Mouse (Mus musculus) mouse trophoblast stem cell (cell line): ENCODE data around the gene Cyp26a1.

Source experiments
- in situ Hi-C, 2 experiments: fragments of 300-500 bp; cut with MseI, MboI; formaldehyde crosslinking; loops; 2 replicates in 1 of 2; 3 replicates in 1 of 2; pipeline ENCODE4 v1.15.1; 2025

Gene Cyp26a1

DNA sequence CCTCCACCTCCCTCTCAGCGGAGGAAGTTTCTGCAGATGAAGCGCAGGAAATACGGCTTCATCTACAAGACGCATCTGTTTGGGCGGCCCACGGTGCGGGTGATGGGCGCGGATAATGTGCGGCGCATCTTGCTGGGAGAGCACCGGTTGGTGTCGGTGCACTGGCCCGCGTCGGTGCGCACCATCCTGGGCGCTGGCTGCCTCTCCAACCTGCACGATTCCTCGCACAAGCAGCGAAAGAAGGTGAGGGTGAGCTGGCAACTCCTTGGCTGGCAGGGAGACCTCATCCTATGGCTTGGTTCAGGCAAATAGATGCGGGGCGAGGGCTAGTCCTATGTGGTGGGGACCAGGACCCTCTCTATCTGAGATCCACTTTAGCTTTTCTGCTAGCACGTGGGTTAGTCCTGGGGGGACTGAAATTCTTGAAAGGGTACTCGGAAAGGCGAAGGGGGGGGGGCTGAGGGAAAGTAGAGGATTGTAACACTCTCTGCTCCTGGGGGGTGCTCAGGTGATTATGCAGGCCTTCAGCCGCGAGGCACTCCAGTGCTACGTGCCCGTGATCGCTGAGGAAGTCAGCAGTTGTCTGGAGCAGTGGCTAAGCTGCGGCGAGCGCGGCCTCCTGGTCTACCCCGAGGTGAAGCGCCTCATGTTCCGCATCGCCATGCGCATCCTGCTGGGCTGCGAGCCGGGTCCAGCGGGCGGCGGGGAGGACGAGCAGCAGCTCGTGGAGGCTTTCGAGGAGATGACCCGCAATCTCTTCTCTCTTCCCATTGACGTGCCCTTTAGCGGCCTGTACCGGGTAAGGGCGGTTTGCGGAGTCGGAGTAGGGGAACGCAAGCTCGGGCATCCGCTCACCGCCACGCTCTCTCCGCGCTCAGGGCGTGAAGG lies 919 bp downstream of the Cyp26a1 start:
- in situ Hi-C loops = no loop called here

- in situ Hi-C loops = loop anchor here (5.0 kb wide), 1 partner anchor 188 kb away; no protein-coding TSS in a partner anchor
These were observed 2.1 kb downstream of the Cyp26a1 start for GRCm38 (mm10) chr19:37699711-37700110.

DNA sequence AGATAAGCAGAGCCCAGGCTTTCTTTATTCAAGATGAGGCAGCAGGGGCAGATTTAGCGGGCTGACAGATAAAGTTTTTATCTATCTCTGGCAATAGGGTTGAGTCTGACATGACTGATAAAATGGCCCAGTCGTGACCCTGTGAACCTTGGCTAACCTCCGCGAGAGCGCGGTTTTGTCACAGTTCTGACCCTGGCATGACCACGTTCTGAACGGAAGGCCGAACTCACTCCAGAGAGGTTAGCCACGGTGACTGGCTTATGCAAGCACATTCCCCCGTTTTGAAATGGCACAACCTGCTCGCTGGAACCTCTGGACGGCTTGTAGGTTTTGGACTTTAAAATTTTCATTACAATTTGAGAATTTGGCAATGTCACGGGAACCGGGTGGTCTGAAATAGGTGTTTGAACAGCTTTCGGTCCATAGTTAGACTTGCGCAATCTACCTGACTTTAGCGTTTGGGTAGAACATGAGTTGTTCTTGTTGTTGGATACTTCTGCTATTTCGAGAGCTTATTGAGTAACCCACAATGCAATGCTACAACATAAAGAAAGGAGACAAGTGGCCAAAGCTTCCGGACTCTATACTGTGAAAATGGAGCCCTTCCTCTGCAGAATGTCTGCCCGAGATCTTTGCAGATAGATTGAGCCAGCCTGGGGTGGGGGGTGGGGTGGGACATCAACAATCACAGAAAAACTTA lies 4.9 kb downstream of the Cyp26a1 start:
- in situ Hi-C loops = loop anchor here (5.0 kb wide), 1 partner anchor 185 kb away; no protein-coding TSS in a partner anchor

DNA sequence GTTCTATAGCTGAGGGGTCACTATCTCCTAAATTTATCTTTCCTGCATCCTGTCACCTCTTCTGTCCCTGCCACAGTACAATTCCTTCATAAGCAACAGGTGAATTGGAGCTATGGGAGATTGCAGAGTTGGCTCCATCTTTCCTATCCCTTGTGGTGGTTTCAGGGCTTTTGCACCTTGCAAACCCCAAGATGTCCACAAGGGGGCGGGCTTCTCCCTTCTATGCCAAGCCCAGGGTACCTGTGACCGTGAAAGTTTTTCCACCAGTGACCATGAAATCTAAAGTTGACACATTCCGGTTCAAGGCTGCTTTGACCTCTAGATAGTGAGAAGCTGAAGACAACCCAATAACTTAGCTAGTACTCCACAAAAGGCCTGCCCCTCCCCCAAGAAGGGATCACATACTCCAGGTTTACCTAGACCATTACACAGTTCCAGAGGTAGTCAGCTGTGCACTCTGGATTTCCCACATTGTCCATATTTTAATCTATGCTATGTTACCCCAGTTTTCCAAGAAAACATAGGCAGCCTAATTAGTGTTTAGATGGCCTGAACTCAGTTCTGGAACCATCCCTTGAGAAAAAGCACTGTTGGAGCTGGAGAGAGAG lies 6.4 kb downstream of the Cyp26a1 start:
- in situ Hi-C loops = loop anchor here (5.0 kb wide), 1 partner anchor 183 kb away; no protein-coding TSS in a partner anchor

DNA sequence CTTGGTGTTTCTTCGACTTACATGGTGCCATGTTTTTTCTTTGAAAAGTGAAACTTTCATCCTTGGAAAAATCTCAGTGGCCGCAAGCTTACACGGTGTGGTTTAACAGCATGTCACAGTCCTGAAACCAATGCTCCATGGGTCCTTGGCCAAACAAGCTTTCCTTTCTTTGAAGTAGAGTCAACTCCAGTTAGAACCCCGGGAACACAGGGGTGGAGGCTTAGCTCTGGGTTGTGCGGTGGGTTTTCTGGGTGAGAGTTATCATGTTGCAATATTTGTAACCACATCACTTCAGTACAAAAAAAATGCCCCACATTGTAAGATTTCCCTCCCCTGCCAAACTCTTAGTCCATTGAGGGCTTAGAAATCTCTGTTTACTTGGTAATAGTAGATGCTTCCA lies 8.1 kb downstream of the Cyp26a1 start:
- in situ Hi-C loops = no loop called here

DNA sequence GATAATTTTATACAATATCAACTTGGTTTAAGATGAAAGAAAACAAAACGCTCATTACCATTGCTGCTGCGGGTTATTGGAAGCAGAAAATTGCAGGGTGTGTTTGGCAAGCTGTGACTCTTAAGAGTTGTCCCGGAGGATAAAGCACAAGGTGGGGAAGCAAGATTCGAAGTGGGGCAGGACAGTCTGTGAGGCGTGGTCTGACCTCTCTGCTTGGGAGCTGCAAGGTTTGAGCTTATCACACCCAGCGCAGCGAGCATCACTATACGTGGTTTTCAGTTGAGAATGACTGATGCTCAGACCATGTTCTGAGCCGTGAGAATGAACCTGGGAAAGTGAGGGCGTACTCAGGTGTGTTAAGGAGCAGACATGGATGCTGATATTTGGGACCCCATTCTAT lies 17.1 kb downstream of the Cyp26a1 start:
- in situ Hi-C loops = no loop called here

DNA sequence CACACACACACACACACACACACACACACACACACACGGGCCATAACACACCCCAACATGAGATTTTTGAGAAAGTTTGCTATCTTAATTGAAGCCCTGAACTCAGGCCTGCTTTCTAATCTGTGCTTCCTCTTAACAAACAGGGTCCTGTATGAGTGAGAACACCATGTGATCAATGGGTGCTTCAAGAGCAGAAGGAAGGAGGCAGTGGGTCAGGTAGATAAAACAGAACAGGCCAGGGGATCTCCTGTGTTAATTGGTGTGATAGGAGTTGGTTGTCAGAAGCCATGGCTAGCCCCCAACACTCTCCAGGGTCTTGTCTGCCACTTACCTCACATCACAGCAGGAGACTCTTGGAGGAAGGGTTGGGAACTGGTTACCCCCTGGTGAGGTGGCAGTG lies 18.4 kb downstream of the Cyp26a1 start:
- in situ Hi-C loops = no loop called here

DNA sequence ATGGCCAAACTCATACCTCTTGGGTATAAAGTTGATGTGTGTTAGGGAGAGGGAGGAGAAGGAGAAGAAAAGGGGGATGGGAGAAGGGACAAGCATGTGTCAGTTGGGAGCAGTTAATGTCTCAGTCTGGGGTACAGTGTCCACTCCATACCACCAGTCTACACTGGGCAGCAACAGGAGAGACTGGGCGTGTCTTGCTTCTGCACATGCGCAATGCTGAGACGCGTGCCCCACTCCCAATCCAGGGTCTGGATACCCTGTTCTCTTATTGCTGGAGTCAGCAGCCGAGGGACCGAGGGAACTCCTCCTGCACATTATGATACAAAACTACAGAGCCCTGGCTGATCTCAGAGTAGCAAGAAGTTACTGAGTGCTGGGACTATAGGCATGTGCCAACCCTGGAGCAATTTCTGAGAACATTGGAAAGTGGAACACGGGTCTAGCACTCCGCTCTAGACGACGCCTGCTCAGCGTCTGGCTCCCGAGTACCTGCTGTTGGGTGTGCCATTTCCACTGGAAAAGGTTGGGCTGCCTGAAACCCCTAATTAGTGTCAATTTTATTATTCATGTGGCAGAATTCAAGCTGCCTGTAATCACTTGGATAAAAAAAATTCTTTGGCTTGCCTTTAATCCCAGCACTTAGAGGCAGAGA lies 19.1 kb downstream of the Cyp26a1 start:
- in situ Hi-C loops = no loop called here

DNA sequence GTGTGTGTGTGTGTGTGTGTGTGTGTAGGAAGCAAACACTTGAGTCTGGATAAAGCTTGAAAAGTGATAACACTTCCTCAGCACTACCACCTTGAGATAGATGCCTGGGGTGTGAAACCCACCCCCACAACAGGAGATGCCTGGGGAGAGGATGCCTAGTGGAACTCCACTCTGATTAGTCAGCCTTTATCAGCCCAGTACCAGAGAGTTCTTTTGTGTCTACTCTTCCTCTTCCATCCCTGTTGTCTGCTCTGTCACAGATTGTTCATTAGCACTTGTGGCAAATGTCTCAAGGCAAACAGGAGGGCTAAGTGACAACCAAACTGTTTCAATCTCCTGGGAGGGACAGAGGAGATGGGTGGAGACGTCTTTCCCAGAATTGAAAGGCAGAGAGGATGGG lies 21.6 kb downstream of the Cyp26a1 start:
- in situ Hi-C loops = no loop called here

DNA sequence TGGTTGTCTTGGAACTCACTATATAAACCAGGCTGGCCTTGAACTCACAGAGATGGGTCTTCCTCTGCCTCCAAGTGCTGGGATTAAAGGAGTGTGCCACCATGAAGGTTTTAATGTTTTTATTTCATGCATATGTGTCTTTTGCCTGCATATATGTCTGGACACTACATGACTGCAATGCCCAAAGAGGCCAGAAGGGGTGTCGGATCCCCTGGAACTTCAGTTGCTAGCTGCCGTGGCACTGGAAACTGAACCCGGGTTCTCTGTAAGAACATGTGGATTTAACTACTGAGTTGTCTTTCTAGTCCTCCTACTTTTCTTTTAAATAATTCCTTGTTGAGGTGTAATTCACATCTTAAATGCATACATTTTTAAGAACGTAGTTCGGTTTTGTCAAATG lies 27.0 kb downstream of the Cyp26a1 start:
- in situ Hi-C loops = no loop called here

- in situ Hi-C loops = no loop called here
These were observed 29.0 kb downstream of the Cyp26a1 start for GRCm38 (mm10) chr19:37726585-37726984.

DNA sequence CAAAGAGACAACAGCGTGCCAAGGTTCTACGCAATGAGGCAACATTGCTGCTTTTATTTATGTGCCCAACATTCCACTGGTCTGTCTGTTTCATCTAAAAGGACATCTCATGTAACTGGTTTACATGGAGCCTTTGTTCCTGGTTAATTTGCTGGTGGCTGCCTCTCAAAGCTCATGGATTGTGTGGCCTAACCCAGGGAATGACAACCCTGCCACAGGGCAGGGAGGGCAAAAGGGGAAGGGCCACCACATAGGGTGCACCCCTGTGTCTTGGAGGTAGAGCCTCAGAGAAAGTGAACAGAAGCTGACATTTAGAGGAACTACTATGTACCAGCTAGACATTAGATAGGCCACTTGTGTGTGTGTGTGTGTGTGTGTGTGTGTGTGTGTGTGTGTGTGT lies 29.8 kb downstream of the Cyp26a1 start:
- in situ Hi-C loops = no loop called here

- in situ Hi-C loops = no loop called here
These were observed 37.8 kb downstream of the Cyp26a1 start for GRCm38 (mm10) chr19:37735426-37735825.

DNA sequence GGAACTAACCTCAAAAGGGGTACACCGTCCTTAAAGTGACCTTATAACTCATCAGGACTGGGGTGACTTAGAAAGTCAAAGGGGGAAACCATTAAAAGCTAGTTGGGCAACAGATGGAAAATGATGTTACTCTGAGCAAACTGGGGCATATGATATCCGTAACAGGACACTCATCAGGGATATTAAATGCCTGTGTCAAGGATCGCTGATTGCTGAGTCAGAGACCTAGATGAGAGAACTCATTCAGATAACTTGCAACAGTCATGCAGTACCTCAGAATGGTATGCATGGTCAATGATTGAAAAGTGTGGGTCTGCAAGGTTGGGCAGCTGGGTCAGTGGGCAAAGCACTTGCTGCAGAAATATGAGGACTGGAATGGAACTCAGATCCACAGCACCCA lies 41.0 kb downstream of the Cyp26a1 start:
- in situ Hi-C loops = no loop called here

DNA sequence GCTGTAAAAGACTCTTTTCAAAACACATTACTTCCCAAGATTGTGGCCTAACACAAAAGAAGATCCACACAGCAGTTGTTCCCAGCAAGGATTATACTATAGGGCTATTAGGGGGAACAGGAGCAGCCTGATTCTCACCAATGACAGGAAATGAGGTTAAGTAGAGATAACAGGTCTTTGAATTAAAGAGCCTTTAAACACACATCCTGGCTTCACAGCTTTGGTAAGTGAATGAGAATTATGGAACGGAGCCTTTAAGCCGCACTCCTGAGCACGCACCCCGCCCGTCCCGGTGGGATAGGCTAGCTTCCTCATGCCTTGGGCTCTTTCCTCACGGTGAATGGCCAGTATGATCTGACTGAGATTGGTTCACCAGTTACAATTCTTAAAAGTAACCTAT lies 42.4 kb downstream of the Cyp26a1 start:
- in situ Hi-C loops = no loop called here
